Mouse (Mus musculus): ENCODE data around the gene Slc26a10.
A peak's percentile ranks its signal among the peaks of the same experiment; 100 is the strongest.
"Not testable (repeated sequence)": the region's sequence is repeated elsewhere in the genome, so short reads cannot be mapped to it uniquely, and the experiment has no call there.

Gene Slc26a10

DNA sequence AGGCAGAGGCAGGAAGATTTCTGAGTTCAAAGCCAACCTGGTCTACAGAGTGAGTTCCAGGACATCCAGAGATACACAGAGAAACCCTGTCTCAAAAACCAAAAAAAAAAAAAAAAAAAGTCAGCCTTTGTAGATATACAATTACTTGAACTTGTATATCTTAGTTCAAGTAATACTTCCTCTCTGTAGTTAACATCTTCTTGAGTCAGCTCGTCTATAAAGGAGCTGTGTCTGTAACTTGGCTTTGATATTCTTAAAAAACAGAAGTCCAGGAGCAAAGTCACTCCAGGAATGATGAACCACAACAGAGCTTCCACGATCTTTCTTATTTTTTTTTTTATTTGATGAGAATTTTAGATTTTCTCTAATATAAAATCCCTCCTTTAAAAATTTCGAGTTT, 19.7 kb downstream of the Slc26a10 start:
- DNase-seq (ENCODE audit: low spot score), result no peak

DNA sequence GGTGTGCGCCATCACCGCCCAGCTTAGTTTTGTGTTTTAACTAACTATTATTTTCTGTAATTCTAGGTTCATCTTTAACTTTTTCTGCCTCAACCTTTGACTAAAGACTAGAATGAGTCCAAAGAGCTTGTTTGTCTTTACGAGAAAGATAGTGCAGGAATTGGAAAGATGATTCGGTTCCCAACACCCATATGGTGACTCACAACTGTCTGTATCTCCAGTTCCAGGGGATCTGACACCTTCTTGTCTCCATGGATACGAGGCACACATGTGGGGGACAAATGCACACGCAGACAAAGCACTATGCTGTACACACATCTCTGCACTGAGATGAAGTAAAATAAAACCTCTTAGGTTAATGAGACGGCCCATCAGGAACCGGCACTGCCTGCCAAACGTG, 20.4 kb downstream of the Slc26a10 start:
- no peak for DNase-seq (ENCODE audit: low spot score)

- DNase-seq (ENCODE audit: low spot score), result no peak
Measured at GRCm38 (mm10) chr10:127158471-127158870, 22.0 kb downstream of the Slc26a10 start.

GRCm38 (mm10) chr10:127156511-127156910, 23.9 kb downstream of the Slc26a10 start:
- DNase-seq (ENCODE audit: low spot score), result no peak

DNA sequence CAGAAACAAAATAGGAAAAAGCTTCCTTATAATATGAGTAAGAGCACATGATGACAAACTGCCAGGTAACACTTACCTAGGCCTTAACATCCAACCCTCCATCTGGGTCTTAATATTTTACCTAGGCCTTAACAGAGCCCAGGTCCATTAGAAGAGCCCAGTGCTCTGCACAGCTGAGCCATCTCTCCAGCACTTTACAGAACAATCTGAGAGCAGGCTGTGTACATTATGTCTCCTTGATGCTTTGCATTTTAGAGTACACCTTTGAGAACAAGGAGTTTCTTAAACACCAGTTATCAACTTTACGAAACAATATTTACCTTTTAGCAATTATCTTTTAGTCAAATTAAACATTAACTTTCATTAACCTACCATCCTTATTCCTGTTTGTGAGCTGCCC, 24.4 kb downstream of the Slc26a10 start:
- no peak for DNase-seq (ENCODE audit: low spot score)

GRCm38 (mm10) chr10:127154652-127155051, 25.8 kb downstream of the Slc26a10 start:
- no peak for DNase-seq (ENCODE audit: low spot score)

- no peak for DNase-seq (ENCODE audit: low spot score)
Measured at GRCm38 (mm10) chr10:127154241-127154640, 26.2 kb downstream of the Slc26a10 start.

DNA sequence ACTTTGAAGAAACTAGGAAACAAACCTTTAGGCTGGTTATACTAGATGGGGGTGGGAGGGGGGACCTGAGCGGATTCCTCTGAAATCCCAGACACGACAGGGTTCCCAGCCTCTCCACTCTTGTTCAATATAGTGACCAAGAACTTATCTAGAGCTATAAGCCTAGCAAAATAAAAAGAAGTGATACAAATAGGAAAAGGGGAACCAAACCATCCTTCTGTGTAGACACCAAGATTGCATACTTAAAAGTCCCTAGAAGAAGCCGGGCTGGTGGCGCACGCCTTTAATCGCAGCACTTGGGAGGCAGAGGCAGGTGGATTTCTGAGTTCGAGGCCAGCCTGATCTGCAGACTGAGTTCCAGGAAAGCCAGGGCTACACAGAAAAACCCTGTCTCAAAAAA, 27.1 kb downstream of the Slc26a10 start:
- DNase-seq (ENCODE audit: low spot score), result no peak

- DNase-seq (ENCODE audit: low spot score), result not testable (repeated sequence)
Measured at GRCm38 (mm10) chr10:127152556-127152955, 27.9 kb downstream of the Slc26a10 start.

DNA sequence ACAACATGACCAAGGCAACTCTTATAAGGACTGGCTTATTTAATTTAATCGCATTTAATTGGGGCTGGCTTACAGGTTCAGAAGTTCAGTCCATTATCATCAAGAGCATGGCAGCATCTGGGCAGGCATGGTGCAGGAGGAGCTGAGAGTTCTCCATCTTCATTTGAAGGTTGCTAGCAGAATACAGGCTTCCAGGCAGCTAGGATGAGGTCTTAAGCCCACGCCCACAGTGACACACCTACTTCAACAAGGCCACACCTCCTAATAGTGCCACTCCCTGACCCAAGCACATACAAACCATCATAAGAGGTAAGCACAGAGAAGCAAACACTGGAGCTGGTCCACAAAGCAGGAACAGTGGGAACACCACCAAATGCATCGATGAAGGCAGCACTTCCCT, 29.2 kb downstream of the Slc26a10 start:
- DNase-seq (ENCODE audit: low spot score), result not testable (repeated sequence)

DNA sequence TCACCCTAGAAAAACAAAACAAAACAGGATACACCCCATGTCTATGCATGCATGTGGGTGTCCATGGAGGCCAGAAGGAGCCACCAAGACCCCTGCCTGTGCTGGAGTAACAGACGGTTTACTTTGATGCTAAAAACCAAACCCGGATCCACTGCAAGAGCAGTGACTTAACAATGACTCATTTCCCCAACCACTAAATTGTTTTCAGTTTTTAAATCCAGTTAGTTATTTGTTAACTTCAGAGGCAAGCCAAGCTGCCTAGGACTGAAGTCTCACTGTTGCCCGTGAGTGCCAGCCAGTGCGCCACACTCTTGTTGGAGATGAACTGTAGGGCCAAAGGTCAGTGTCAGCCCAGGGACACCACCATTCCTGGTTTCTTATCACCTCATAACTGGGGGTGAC, 30.0 kb downstream of the Slc26a10 start:
- DNase-seq (ENCODE audit: low spot score), result no peak

- no peak for DNase-seq (ENCODE audit: low spot score)
Measured at GRCm38 (mm10) chr10:127147135-127147534, 33.3 kb downstream of the Slc26a10 start.

DNA sequence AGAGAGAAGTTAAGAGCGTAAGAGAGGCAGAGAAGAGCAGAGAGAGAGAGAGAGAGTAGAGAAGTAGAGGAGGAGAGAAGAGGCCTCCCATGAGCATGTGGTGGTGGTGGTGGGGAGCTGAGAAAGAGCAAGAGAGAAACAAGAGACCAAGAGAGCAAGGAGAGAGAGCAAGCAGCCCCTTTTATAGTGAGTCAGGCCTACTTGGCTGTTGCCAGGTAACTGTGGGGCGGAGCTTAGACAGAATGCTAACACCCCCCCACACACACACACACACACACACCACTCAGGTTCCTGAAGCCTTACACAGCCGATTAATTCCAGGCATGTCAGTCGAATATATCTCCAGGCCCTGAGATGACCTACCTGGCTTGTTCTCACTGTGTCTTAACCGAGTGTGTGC, 35.1 kb downstream of the Slc26a10 start:
- DNase-seq (ENCODE audit: low spot score), result no peak

DNA sequence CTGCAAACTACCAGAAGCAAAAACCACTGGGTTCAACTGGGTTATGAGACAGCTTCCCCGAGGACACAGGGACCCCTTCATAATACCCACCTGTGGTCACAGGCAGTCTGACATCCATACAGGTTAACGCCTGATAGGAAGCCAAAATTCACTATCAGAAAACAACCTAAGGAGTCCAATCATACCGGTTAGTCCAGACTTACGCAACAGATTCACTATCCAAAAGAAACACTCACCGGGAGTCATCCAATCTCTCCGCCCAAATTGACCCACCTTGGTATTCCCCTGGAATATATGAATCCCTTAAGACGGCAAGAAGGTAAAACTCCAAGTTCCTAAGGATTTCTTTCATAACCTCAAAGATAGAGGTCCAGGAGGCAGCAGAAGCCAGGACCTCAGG, 35.9 kb downstream of the Slc26a10 start:
- DNase-seq (ENCODE audit: low spot score), result no peak

DNA sequence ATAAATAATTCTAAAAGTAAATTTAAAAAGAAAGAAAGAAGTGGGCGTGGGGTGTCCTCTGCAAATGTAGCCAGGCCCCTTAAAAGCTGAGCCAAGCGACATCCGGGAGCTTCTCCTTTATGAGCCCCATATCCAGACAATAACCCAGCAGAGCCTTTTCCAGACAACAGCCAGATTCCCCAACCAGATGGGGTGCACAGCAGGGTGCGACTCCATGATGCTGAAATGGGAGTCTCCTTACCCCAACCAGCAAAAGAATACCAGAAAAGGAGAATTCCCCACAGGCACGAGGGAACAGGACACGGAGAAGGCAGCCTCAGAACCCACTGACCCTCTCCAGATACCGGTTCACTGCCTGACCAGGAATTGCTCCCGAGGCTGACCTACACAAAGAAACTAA, 37.2 kb downstream of the Slc26a10 start:
- DNase-seq (ENCODE audit: low spot score), result no peak

GRCm38 (mm10) chr10:127141500-127141899, 38.9 kb downstream of the Slc26a10 start:
- DNase-seq (ENCODE audit: low spot score), result no peak

DNA sequence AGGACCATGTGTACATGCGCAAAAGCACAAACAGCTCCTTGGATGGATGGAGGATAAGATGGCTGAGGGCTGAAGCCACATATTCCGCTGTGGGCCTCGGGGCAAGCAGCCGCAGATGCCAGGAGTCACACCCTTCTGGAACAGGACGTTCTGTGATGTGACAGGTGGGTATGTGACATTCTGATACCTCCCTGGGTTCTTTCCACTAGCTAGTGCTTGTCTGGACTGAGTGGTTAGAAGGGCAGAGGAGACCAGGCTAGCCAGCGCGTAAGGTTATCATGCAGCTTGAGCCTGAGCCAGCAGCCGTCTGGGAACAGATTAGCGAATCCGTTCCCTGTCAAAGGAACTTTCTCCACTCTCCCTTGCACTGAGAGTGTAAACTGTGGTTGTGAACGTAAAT, 39.5 kb downstream of the Slc26a10 start:
- no peak for DNase-seq (ENCODE audit: low spot score)

- no peak for DNase-seq (ENCODE audit: low spot score)
Measured at GRCm38 (mm10) chr10:127138328-127139141, 41.9 kb downstream of the Slc26a10 start.

DNA sequence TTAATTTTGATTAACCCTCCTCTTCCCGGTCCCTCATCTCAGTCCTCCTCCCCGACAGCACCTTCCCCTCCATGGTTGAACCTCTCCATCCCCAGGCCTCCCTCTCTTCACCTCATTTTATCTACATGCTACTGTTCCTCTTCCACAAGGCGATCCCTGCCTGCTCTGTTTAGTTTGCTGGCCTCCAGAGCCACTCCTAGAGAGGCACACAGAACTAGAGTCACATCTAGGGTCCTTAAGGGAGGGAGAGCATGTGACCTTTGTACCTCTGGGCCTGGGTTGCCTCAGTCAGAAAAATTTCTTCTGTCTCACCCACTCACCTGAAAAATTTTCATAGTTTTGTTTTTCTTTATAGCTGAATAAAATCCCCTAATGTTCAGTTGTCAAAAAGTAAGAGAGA, 42.5 kb downstream of the Slc26a10 start:
- no peak for DNase-seq (ENCODE audit: low spot score)

- DNase-seq (ENCODE audit: low spot score), result no peak
Measured at GRCm38 (mm10) chr10:127136510-127136909, 43.9 kb downstream of the Slc26a10 start.

DNA sequence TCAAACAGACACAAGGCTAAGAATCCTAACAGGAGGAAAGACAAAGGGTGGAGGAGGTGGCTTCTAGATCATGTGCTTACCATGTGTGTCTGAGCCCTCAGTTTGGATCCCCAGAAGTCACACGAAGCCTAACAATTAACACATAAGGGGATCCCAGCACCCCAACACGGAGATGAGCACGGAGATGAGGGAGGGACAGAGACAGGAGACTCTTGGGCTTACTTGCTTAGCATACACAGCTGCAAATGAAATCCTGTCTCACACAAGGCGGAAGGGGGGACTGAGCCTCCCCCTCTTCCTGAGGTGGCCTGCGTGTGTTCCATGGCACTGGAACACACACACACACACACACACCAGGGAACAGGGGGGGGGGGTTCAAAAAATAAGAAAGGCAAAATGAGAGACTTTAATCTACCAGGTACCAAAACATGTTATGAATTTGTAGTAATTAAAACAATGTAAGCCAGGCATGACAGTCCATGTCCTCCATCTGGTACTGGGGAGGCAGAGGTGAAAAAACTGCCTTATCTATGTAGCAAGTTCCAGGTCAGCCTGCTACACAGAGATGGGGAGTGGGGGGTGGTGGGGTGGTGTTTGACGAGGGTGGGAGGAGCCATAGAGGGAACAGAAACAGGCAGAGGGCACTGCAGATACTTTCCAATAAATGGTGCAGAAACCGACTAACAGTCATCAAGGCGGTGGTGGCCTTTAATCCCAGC, 45.2 kb downstream of the Slc26a10 start:
- DNase-seq (ENCODE audit: low spot score), result peak; percentile 6

- peak; percentile 21 for DNase-seq (ENCODE audit: low spot score)
Measured at GRCm38 (mm10) chr10:127134394-127135035, 45.9 kb downstream of the Slc26a10 start.

GRCm38 (mm10) chr10:127132469-127132868, 48.0 kb downstream of the Slc26a10 start:
- no peak for DNase-seq (ENCODE audit: low spot score)

Data from embryo, embryonic 10.5 days (tissue).